Comparison of ENCODE assay signal across 16 mouse cellular contexts in genomic region chr2:38023054-38023740, GRCm38 (mm10).
DNase-seq lines count a peak whose midpoint lies in the region; ATAC-seq and TF ChIP-seq lines count a peak whose summit lies in the region.
"Had no signal": no experiment of that assay in that cellular context is flagged by ENCODE, and none has a peak within 500 bp of the region (broad histone marks: within the 10 kb centered on the region; RNA-seq: fewer than 3 reads in every experiment).

No protein-coding gene starts in this region.

- no peak overlapping the region for H3K9ac ChIP-seq in forebrain, embryonic 15.5 days (replicated peaks)
- no peak overlapping the region for H3K9ac ChIP-seq in forebrain, embryonic 11.5 days (ENCODE audit: low read length)
- H3K9ac ChIP-seq in midbrain, embryonic 11.5 days (ENCODE audit: low read length), result no peak overlapping the region
- H3K9ac ChIP-seq in midbrain, postnatal 0 days (replicated peaks; ENCODE audit: low read length, poor library complexity, severe bottlenecking), result no peak overlapping the region
- no peak overlapping the region for H3K9ac ChIP-seq in hindbrain, embryonic 14.5 days
- H3K9ac ChIP-seq: heart, embryonic 12.5 days; neural tube, embryonic 13.5 days; stomach, embryonic 15.5 days had no signal

- H3K4me1 ChIP-seq in forebrain, embryonic 15.5 days, result peaks cover 8% of the 10 kb centered on the region
- no peaks in the 10 kb centered on the region for H3K4me1 ChIP-seq in forebrain, embryonic 11.5 days (replicated peaks; ENCODE audit: control insufficient read depth, insufficient read depth, low read length)
- H3K4me1 ChIP-seq in midbrain, embryonic 11.5 days (ENCODE audit: control insufficient read depth, insufficient read depth, low read length), result peaks cover 2% of the 10 kb centered on the region; the same call in 1 of the 2 replicates
- no peaks in the 10 kb centered on the region for H3K4me1 ChIP-seq in midbrain, postnatal 0 days (ENCODE audit: insufficient read depth, low read length)
- H3K4me1 ChIP-seq in hindbrain, embryonic 14.5 days (replicated peaks; ENCODE audit: control insufficient read depth, insufficient read depth, low read length), result no peaks in the 10 kb centered on the region
- H3K4me1 ChIP-seq: heart, embryonic 12.5 days; neural tube, embryonic 13.5 days; stomach, embryonic 15.5 days had no signal

- no peaks in the 10 kb centered on the region for H3K27me3 ChIP-seq in forebrain, embryonic 15.5 days
- no peaks in the 10 kb centered on the region for H3K27me3 ChIP-seq in forebrain, embryonic 11.5 days (ENCODE audit: control insufficient read depth, insufficient read depth, low read length)
- H3K27me3 ChIP-seq in midbrain, embryonic 11.5 days (ENCODE audit: control insufficient read depth, insufficient read depth, low read length), result no peaks in the 10 kb centered on the region
- H3K27me3 ChIP-seq in midbrain, postnatal 0 days (ENCODE audit: insufficient read depth, low read length), result no peaks in the 10 kb centered on the region
- no peaks in the 10 kb centered on the region for H3K27me3 ChIP-seq in hindbrain, embryonic 14.5 days (ENCODE audit: control insufficient read depth, insufficient read depth, low read length)
- H3K27me3 ChIP-seq: heart, embryonic 12.5 days; neural tube, embryonic 13.5 days; stomach, embryonic 15.5 days had no signal

- H3K4me2 ChIP-seq in forebrain, embryonic 15.5 days (replicated peaks), result no peak overlapping the region
- no peak overlapping the region for H3K4me2 ChIP-seq in forebrain, embryonic 11.5 days (ENCODE audit: low read depth, low read length, severe bottlenecking)
- no peak overlapping the region for H3K4me2 ChIP-seq in midbrain, embryonic 11.5 days
- no peak overlapping the region for H3K4me2 ChIP-seq in midbrain, postnatal 0 days (ENCODE audit: low read depth, low read length, poor library complexity, severe bottlenecking)
- H3K4me2 ChIP-seq in hindbrain, embryonic 14.5 days (replicated peaks), result no peak overlapping the region
- H3K4me2 ChIP-seq: heart, embryonic 12.5 days; liver, embryonic 11.5 days; neural tube, embryonic 13.5 days; stomach, embryonic 15.5 days had no signal

- H3K4me3 ChIP-seq in forebrain, embryonic 15.5 days, result no peak overlapping the region
- H3K4me3 ChIP-seq in forebrain, embryonic 11.5 days (ENCODE audit: low read depth, low read length), result no peak overlapping the region
- no peak overlapping the region for H3K4me3 ChIP-seq in midbrain, embryonic 11.5 days (ENCODE audit: low read depth, low read length)
- H3K4me3 ChIP-seq in midbrain, postnatal 0 days (ENCODE audit: low read depth, low read length), result no peak overlapping the region
- no peak overlapping the region for H3K4me3 ChIP-seq in hindbrain, embryonic 14.5 days (replicated peaks; ENCODE audit: low read length)
- H3K4me3 ChIP-seq: heart, embryonic 12.5 days; neural tube, embryonic 13.5 days; stomach, embryonic 15.5 days had no signal

- TF ChIP-seq CTCF in midbrain, postnatal 0 days (IDR thresholded peaks at IDR 0.05), result no peak

- 67% methylated on average over 9 of the region's 9 CpGs for WGBS in forebrain, embryonic 15.5 days
- whole genome bisulfite sequencing in forebrain, embryonic 11.5 days, result 84% methylated on average over 9 of the region's 9 CpGs
- 84% methylated on average over 9 of the region's 9 CpGs for WGBS in midbrain, embryonic 11.5 days
- WGBS in midbrain, postnatal 0 days, result 80% methylated on average over 9 of the region's 9 CpGs
- WGBS in hindbrain, embryonic 14.5 days, result 84% methylated on average over 9 of the region's 9 CpGs

- H3K36me3 ChIP-seq in forebrain, embryonic 15.5 days, result no peaks in the 10 kb centered on the region
- no peaks in the 10 kb centered on the region for H3K36me3 ChIP-seq in forebrain, embryonic 11.5 days (ENCODE audit: control insufficient read depth, insufficient read depth, low read length)
- no peaks in the 10 kb centered on the region for H3K36me3 ChIP-seq in midbrain, embryonic 11.5 days (ENCODE audit: control insufficient read depth, insufficient read depth, low read length)
- no peaks in the 10 kb centered on the region for H3K36me3 ChIP-seq in midbrain, postnatal 0 days (ENCODE audit: insufficient read depth, low read length)
- H3K36me3 ChIP-seq in hindbrain, embryonic 14.5 days (replicated peaks; ENCODE audit: control insufficient read depth, insufficient read depth), result no peaks in the 10 kb centered on the region
- H3K36me3 ChIP-seq: heart, embryonic 12.5 days; neural tube, embryonic 13.5 days; stomach, embryonic 15.5 days had no signal

- peak overlapping the region; percentile 58; the same call in 1 of the 2 replicates for H3K27ac ChIP-seq in forebrain, embryonic 15.5 days (replicated peaks)
- H3K27ac ChIP-seq in forebrain, embryonic 11.5 days (ENCODE audit: low read depth, low read length), result no peak overlapping the region
- no peak overlapping the region for H3K27ac ChIP-seq in midbrain, embryonic 11.5 days (ENCODE audit: low read depth, low read length)
- H3K27ac ChIP-seq in midbrain, postnatal 0 days (ENCODE audit: low read depth, low read length), result no peak overlapping the region
- no peak overlapping the region for H3K27ac ChIP-seq in hindbrain, embryonic 14.5 days
- H3K27ac ChIP-seq: neural tube, embryonic 13.5 days; stomach, embryonic 15.5 days had no signal

- DNase-seq in forebrain, embryonic 11.5 days (ENCODE audit: low spot score), result no peak
- DNase-seq in midbrain, embryonic 11.5 days (ENCODE audit: low spot score, missing footprints), result peak; percentile 80
- no peak for DNase-seq in midbrain, postnatal 0 days (ENCODE audit: low spot score)
- DNase-seq in cerebellum, postnatal 14 days, result peak; percentile 46 to 85
- DNase-seq in telencephalon, adult 2 months (ENCODE audit: low read depth, low spot score), result peak; percentile 79
- no peak for DNase-seq in hindbrain, embryonic 14.5 days (ENCODE audit: low spot score)
- no peak for DNase-seq in gastrocnemius, postnatal 10 days
- DNase-seq: kidney, adult 11 months; lung, postnatal 36 days; midbrain, embryonic 14.5 days had no signal

- no peaks in the 10 kb centered on the region for H3K9me3 ChIP-seq in forebrain, embryonic 15.5 days
- no peaks in the 10 kb centered on the region for H3K9me3 ChIP-seq in forebrain, embryonic 11.5 days (ENCODE audit: control insufficient read depth, low read length)
- H3K9me3 ChIP-seq in midbrain, embryonic 11.5 days (ENCODE audit: control insufficient read depth, low read length), result no peaks in the 10 kb centered on the region
- H3K9me3 ChIP-seq in midbrain, postnatal 0 days (ENCODE audit: low read length), result no peaks in the 10 kb centered on the region
- H3K9me3 ChIP-seq in hindbrain, embryonic 14.5 days (ENCODE audit: control insufficient read depth, low read length), result no peaks in the 10 kb centered on the region
- H3K9me3 ChIP-seq: heart, embryonic 12.5 days; neural tube, embryonic 13.5 days; stomach, embryonic 15.5 days had no signal

- peak; percentile 68; the same call in 1 of the 2 replicates for ATAC-seq in forebrain, embryonic 15.5 days (replicated peaks)
- ATAC-seq in forebrain, embryonic 11.5 days (replicated peaks; ENCODE audit: low FRiP score), result no peak
- ATAC-seq in midbrain, embryonic 11.5 days (ENCODE audit: low FRiP score), result no peak
- ATAC-seq in midbrain, postnatal 0 days (ENCODE audit: low FRiP score), result no peak
- no peak for ATAC-seq in hindbrain, embryonic 14.5 days (ENCODE audit: low FRiP score)
- ATAC-seq: activated CD4-positive, CD25-positive, alpha-beta regulatory T cell, adult 4 months had no signal

Comparison
In these comparisons a context has a peak if more than half of its experiments do, and no peak if none do; other contexts are left out.
1. DNase-seq: peak in midbrain, embryonic 11.5 days (single experiment), cerebellum, postnatal 14 days (2 of 2) and telencephalon, adult 2 months (single experiment); none in forebrain, embryonic 11.5 days (single experiment), midbrain, postnatal 0 days (single experiment), hindbrain, embryonic 14.5 days (single experiment) and gastrocnemius, postnatal 10 days (single experiment).